Mouse (Mus musculus): ENCODE results near the gene Uvrag.

- TF ChIP-seq CTCF (IDR thresholded peaks at IDR 0.05; ENCODE audit: borderline replicate concordance, insufficient read depth, low read length) (no peak), POLR2A (IDR thresholded peaks at IDR 0.05; ENCODE audit: low read depth, low read length) (no peak)
Observed at GRCm38 (mm10) chr7:99017224-99017844, 123.6 kb downstream of the Uvrag start.
